Mouse (Mus musculus) liver, embryonic 16.5 days (tissue): ENCODE results near the gene Nxpe5. TPM values are rescaled to one million over a fixed set of nuclear protein-coding genes. Genes with fewer than 3 reads are reported as not detected.

ENCODE experiments used
- ATAC-seq: fragments of 200-750 bp; cut with Nextera tagmentation; 2 replicates; pipeline ENCODE4 v1.8.0; 2017; ENCODE audit warnings: low read depth, mild to moderate bottlenecking, moderate number of reproducible peaks, moderate library complexity
- H3K27ac ChIP-seq: fragments of 300-500 bp; sonication (generic); 2 replicates; pipeline ENCODE4 v1.5.1; 2014; ENCODE audit warnings: mild to moderate bottlenecking, low read length
- H3K27me3 ChIP-seq: fragments of 300-500 bp; sonication (generic); 2 replicates; pipeline ENCODE4 v1.6.1; 2014; ENCODE audit warnings: low read depth, low read length, mixed read lengths; ENCODE audit not compliant: control insufficient read depth, insufficient read depth
- H3K36me3 ChIP-seq: fragments of 300-500 bp; sonication (generic); 2 replicates; pipeline ENCODE4 v1.6.1; 2014; ENCODE audit warnings: mild to moderate bottlenecking; ENCODE audit not compliant: control insufficient read depth, insufficient read depth
- H3K4me1 ChIP-seq: fragments of 300-500 bp; sonication (generic); 2 replicates; pipeline ENCODE4 v1.6.1; 2014; ENCODE audit warnings: low read depth, low read length, mixed read lengths; ENCODE audit not compliant: control insufficient read depth
- H3K4me2 ChIP-seq: fragments of 300-500 bp; sonication (generic); 2 replicates; pipeline ENCODE4 v1.6.1; 2014; ENCODE audit warnings: low read depth, low read length, mixed read lengths
- H3K4me3 ChIP-seq: fragments of 300-500 bp; sonication (generic); 2 replicates; pipeline ENCODE4 v1.5.1; 2014; ENCODE audit warnings: low read depth, mild to moderate bottlenecking, low read length
- H3K9ac ChIP-seq: fragments of 300-500 bp; sonication (generic); 2 replicates; pipeline ENCODE4 v1.6.1; 2014; ENCODE audit warnings: low read depth, low read length
- H3K9me3 ChIP-seq: fragments of 300-500 bp; sonication (generic); replicated peaks from 2 replicates; pipeline ENCODE4 v1.6.1; 2016; ENCODE audit warnings: low read length; ENCODE audit not compliant: control insufficient read depth
- WGBS: fragments of 180-500 bp; shearing (Covaris S2); extraction: QIAGEN DNeasy Blood & Tissue Kit; methylation state at CpG from one replicate; pipeline ENCODE4 v1.1.7; 2014; ENCODE audit not compliant: insufficient replicate concordance; 5-methylcytosine and 5-hydroxymethylcytosine counted together
- polyA plus RNA-seq: library from polyadenylated mRNA; unstranded; fragments of >200 nt; fragmentation: Nextera tagmentation; extraction: Ambion mirVana; gene quantifications from 2 replicates; pipeline ENCODE4 v1.2.1, GENCODE M21; 2015

Nxpe5 gene
- polyA plus RNA-seq, 1 experiment from 2014 or later = 0.09 TPM

GRCm38 (mm10) chr5:138275216-138276050, 49.7 kb downstream of the Nxpe5 start:
- no peak for ATAC-seq
- WGBS = 63% methylated on average over 41 of the region's 41 CpGs
- H3K4me1 ChIP-seq = peaks cover 9% of the 10 kb centered on the region

GRCm38 (mm10) chr5:138277994-138278393, 52.3 kb downstream of the Nxpe5 start:
- no peak overlapping the region for H3K4me2 ChIP-seq
- WGBS = 77% methylated on average over 7 of the region's 7 CpGs
- peaks cover 9% of the 10 kb centered on the region for H3K4me1 ChIP-seq
- H3K9ac ChIP-seq = no peak overlapping the region
- no peaks in the 10 kb centered on the region for H3K36me3 ChIP-seq
- no peak overlapping the region for H3K27ac ChIP-seq
- ATAC-seq = no peak
- H3K9me3 ChIP-seq = peaks cover 3% of the 10 kb centered on the region; the same call in 1 of the 2 replicates
- peaks cover 11% of the 10 kb centered on the region for H3K27me3 ChIP-seq
- H3K4me3 ChIP-seq = no peak overlapping the region

More at GRCm38 (mm10) chr5:138275216-138276050, 49.7 kb downstream of the Nxpe5 start:
- Histone ChIP-seq H3K27ac (no peak overlapping the region), H3K4me3 (no peak overlapping the region), H3K27me3 (peaks cover 34% of the 10 kb centered on the region), H3K9me3 (peaks cover 1% of the 10 kb centered on the region; the same call in 1 of the 2 replicates), H3K4me2 (no peak overlapping the region), H3K9ac (no peak overlapping the region), H3K36me3 (no peaks in the 10 kb centered on the region)

GRCm38 (mm10) chr5:138279585-138280424, 54.1 kb downstream of the Nxpe5 start, which contains the start of the genes Gm43720, Gpc2 and Stag3:
Gene Gm43720 (minus strand): TSS chr5:138279958.
Gene Gpc2 (minus strand): TSS chr5:138280005.
Gene Stag3 (plus strand): TSS chr5:138280240.
- peak within 1 kb of the TSS; percentile 57 for H3K4me3 ChIP-seq
- H3K4me1 ChIP-seq = peaks cover 9% of the 10 kb centered on the region
- H3K9ac ChIP-seq = peak within 1 kb of the TSS; percentile 49
- no peak within 1 kb of the TSS for H3K27ac ChIP-seq
- peaks cover 8% of the 10 kb centered on the region for H3K27me3 ChIP-seq
- H3K36me3 ChIP-seq = no peaks in the 10 kb centered on the region
- peak; percentile 97 for ATAC-seq
- WGBS = under 1% methylated on average over 56 of the region's 56 CpGs
- H3K4me2 ChIP-seq = peak within 1 kb of the TSS; percentile 72
- H3K9me3 ChIP-seq = peaks cover 3% of the 10 kb centered on the region; the same call in 1 of the 2 replicates

GRCm38 (mm10) chr5:138280425-138280768, 54.7 kb downstream of the Nxpe5 start:
- peak overlapping the region; percentile 57 for H3K4me3 ChIP-seq
- ATAC-seq = no peak
- peaks cover 9% of the 10 kb centered on the region for H3K4me1 ChIP-seq
- H3K27ac ChIP-seq = no peak overlapping the region
- H3K27me3 ChIP-seq = peaks cover 8% of the 10 kb centered on the region
- no peak overlapping the region for H3K9ac ChIP-seq
- WGBS = 20% methylated on average over 26 of the region's 26 CpGs
- H3K36me3 ChIP-seq = no peaks in the 10 kb centered on the region
- peaks cover 3% of the 10 kb centered on the region; the same call in 1 of the 2 replicates for H3K9me3 ChIP-seq
- H3K4me2 ChIP-seq = peak overlapping the region; percentile 72

GRCm38 (mm10) chr5:138280829-138281228, 55.1 kb downstream of the Nxpe5 start:
- WGBS = 73% methylated on average over 15 of the region's 15 CpGs
- no peak for ATAC-seq
- Histone ChIP-seq H3K4me3 (no peak overlapping the region; the same call in 1 of the 2 replicates), H3K9ac (no peak overlapping the region), H3K4me1 (peaks cover 9% of the 10 kb centered on the region), H3K27ac (no peak overlapping the region), H3K27me3 (peaks cover 8% of the 10 kb centered on the region), H3K4me2 (no peak overlapping the region; the same call in 1 of the 2 replicates), H3K9me3 (peaks cover 3% of the 10 kb centered on the region; the same call in 1 of the 2 replicates), H3K36me3 (no peaks in the 10 kb centered on the region)

GRCm38 (mm10) chr5:138281798-138282197, 56.1 kb downstream of the Nxpe5 start:
- 55% methylated on average over 2 of the region's 2 CpGs for WGBS

GRCm38 (mm10) chr5:138283540-138283939, 57.8 kb downstream of the Nxpe5 start:
- Histone ChIP-seq H3K36me3 (no peaks in the 10 kb centered on the region), H3K4me1 (peaks cover 9% of the 10 kb centered on the region), H3K9ac (no peak overlapping the region), H3K4me3 (no peak overlapping the region), H3K4me2 (no peak overlapping the region), H3K27me3 (peaks cover 8% of the 10 kb centered on the region), H3K27ac (no peak overlapping the region), H3K9me3 (peaks cover 3% of the 10 kb centered on the region; the same call in 1 of the 2 replicates)
- ATAC-seq = no peak
- WGBS = 37% methylated on average over 1 of the region's 1 CpGs

More at GRCm38 (mm10) chr5:138281798-138282197, 56.1 kb downstream of the Nxpe5 start:
- ATAC-seq = no peak
- Histone ChIP-seq H3K9me3 (peaks cover 3% of the 10 kb centered on the region; the same call in 1 of the 2 replicates), H3K4me1 (peaks cover 9% of the 10 kb centered on the region), H3K9ac (no peak overlapping the region), H3K4me3 (no peak overlapping the region), H3K27ac (no peak overlapping the region), H3K36me3 (no peaks in the 10 kb centered on the region), H3K4me2 (no peak overlapping the region), H3K27me3 (peaks cover 8% of the 10 kb centered on the region)

GRCm38 (mm10) chr5:138287861-138288260, 62.2 kb downstream of the Nxpe5 start:
- Histone ChIP-seq H3K9ac (no peak overlapping the region), H3K27ac (no peak overlapping the region), H3K4me3 (no peak overlapping the region), H3K4me2 (no peak overlapping the region), H3K4me1 (no peaks in the 10 kb centered on the region), H3K27me3 (no peaks in the 10 kb centered on the region), H3K36me3 (no peaks in the 10 kb centered on the region), H3K9me3 (no peaks in the 10 kb centered on the region)
- WGBS = 55% methylated on average over 3 of the region's 3 CpGs
- ATAC-seq = no peak
